Mouse (Mus musculus): Measurements from ENCODE around the gene Ogdh. TPM values are rescaled to one million over a fixed set of nuclear protein-coding genes. Genes with fewer than 3 reads are reported as not detected.

Ogdh gene
- polyA plus RNA-seq, 1 experiment, result 346 TPM

DNA sequence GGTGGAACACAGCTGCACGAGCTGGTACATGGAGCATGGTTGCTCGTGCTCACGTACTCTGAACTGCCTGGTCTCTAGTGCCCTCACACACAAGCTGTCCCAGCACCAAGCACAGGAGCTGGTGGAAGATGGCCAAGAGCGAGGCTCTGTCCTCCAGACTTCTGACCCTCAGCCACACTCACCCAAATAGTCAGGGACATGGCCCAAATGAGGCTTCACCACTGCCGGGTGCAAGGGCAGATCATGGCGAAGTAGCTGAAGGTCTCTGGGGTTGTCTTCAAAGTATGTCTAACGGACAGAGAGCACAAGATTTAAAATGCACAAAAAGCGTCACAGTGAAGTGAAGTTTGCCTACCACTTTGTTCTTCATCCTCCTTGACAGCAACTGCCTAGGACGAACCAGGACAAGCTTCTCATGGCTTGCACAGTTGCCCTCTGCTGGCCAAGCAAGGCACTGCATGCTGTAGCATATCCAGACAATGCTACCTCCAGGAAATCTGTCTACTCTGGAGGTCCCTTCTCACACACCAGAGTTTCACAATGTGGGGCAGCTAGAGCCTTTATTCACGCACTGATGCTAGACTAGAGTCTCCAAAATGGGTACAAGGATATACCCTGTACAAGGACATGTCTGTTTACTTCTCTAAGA lies 29.9 kb upstream of the Ogdh start:
- Histone ChIP-seq H3K4me3 (ENCODE audit: low read depth, low read length) (no peak overlapping the region), H3K27ac (ENCODE audit: insufficient read depth, low read depth, low read length) (no peak overlapping the region), H3K36me3 (ENCODE audit: control insufficient read depth, insufficient read depth, low read length) (peaks cover 61% of the 10 kb centered on the region), H3K4me1 (ENCODE audit: control insufficient read depth, insufficient read depth, insufficient read length, low read length) (peaks cover 6% of the 10 kb centered on the region), H3K27me3 (ENCODE audit: control insufficient read depth, insufficient read depth, low read length) (no peaks in the 10 kb centered on the region)
- TF ChIP-seq POLR2A (IDR thresholded peaks at IDR 0.05; ENCODE audit: low read depth, low read length) (no peak), CTCF (IDR thresholded peaks at IDR 0.05; ENCODE audit: extremely low read depth, insufficient read length, insufficient replicate concordance, low read depth, low read length) (peak; percentile 94; the same call in 1 of the 2 replicates)
- 73% methylated on average over 10 of the region's 10 CpGs for WGBS

- Histone ChIP-seq H3K4me1 (ENCODE audit: control insufficient read depth, insufficient read depth, insufficient read length, low read length) (peaks cover 4% of the 10 kb centered on the region), H3K27me3 (ENCODE audit: control insufficient read depth, insufficient read depth, low read length) (no peaks in the 10 kb centered on the region), H3K4me3 (ENCODE audit: low read depth, low read length) (peak overlapping the region; percentile 74), H3K36me3 (ENCODE audit: control insufficient read depth, insufficient read depth, low read length) (peaks cover 43% of the 10 kb centered on the region), H3K27ac (ENCODE audit: insufficient read depth, low read depth, low read length) (no peak overlapping the region)
- TF ChIP-seq CTCF (IDR thresholded peaks at IDR 0.05; ENCODE audit: extremely low read depth, insufficient read length, insufficient replicate concordance, low read depth, low read length) (no peak), POLR2A (IDR thresholded peaks at IDR 0.05; ENCODE audit: low read depth, low read length) (no peak)
- 50% methylated on average over 9 of the region's 9 CpGs for WGBS
Observed at GRCm38 (mm10) chr11:6266621-6267020, 24.8 kb upstream of the Ogdh start.

- no peaks in the 10 kb centered on the region for H3K27me3 ChIP-seq (ENCODE audit: control insufficient read depth, insufficient read depth, low read length)
- TF ChIP-seq POLR2A (IDR thresholded peaks at IDR 0.05; ENCODE audit: low read depth, low read length) (peak; percentile 91), CTCF (IDR thresholded peaks at IDR 0.05; ENCODE audit: extremely low read depth, insufficient read length, insufficient replicate concordance, low read depth, low read length) (no peak)
- H3K27ac ChIP-seq (ENCODE audit: insufficient read depth, low read depth, low read length), result peak within 1 kb of the TSS; percentile 89
- peaks cover 4% of the 10 kb centered on the region for H3K4me1 ChIP-seq (ENCODE audit: control insufficient read depth, insufficient read depth, insufficient read length, low read length)
- peak within 1 kb of the TSS; percentile 74 for H3K4me3 ChIP-seq (ENCODE audit: low read depth, low read length)
- H3K36me3 ChIP-seq (ENCODE audit: control insufficient read depth, insufficient read depth, low read length), result peaks cover 44% of the 10 kb centered on the region
- 1% methylated on average over 50 of the region's 50 CpGs for WGBS
Observed at GRCm38 (mm10) chr11:6267320-6268254, 23.8 kb upstream of the Ogdh start, which contains the start of gene Ddx56. Ddx56 (minus strand) TSS chr11:6267772.

DNA sequence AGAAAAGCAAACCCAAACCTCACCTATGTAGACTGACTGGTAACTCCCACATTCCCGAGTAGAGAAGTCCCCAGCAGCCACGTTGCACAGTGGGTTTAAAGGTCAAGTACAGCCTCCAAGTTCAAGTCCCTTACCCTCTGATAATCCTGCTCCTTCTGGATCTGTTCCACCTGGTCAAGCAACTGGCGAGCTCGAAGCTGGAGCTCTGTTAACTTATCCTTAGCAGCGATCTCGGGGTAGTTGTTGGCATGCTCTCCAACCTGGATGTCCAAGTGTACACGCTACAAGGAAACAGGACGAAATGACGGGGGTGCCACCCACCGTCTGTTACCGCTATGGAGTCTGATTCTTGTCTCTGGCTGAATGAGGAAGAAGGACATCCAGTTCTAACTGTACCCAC lies 17.8 kb upstream of the Ogdh start:
- no peaks in the 10 kb centered on the region for H3K27me3 ChIP-seq (ENCODE audit: control insufficient read depth, insufficient read depth, low read length)
- peaks cover 14% of the 10 kb centered on the region for H3K36me3 ChIP-seq (ENCODE audit: control insufficient read depth, insufficient read depth, low read length)
- peaks cover 4% of the 10 kb centered on the region; the same call in 1 of the 2 replicates for H3K4me1 ChIP-seq (ENCODE audit: control insufficient read depth, insufficient read depth, insufficient read length, low read length)
- peak overlapping the region; percentile 69 for H3K4me3 ChIP-seq (ENCODE audit: low read depth, low read length)
- peak overlapping the region; percentile 84 for H3K27ac ChIP-seq (ENCODE audit: insufficient read depth, low read depth, low read length)
- WGBS, result 10% methylated on average over 11 of the region's 11 CpGs
- TF ChIP-seq POLR2A (IDR thresholded peaks at IDR 0.05; ENCODE audit: low read depth, low read length) (peak; percentile 32; the same call in 1 of the 2 replicates), CTCF (IDR thresholded peaks at IDR 0.05; ENCODE audit: extremely low read depth, insufficient read length, insufficient replicate concordance, low read depth, low read length) (no peak)

DNA sequence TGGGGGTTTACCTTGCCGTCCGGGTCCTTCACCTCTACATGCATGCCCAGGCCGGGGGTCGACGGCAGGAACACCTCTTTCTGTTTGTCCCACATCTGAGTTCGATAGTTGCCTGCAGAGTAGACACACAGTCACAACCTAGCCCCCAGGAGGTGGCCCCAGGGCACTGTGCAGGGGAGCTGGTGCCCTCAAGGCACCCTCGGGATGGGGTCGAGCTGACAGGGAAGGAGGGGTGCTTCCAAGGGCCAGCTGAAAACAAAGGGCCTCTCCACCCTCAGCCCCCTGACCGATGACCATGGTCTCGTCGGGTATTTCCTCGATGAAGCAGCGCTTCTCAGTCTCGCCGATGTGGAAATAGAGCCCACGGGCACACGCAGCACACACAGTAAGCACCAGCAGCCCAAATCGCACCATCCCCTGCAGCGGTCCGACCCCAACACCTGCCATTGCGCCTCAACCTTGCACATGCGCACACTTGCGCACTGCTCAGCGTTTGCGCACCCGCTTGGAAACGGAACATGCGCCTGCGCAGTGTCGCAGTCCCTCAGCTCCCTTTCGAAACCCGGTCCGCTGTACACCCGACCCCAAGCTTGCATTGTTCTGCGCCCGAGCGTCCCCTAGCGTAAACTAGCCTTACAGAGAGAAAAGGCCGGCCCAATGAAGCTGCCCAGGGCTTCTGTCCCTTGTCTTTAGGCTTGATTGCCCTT lies 16.9 kb upstream of the Ogdh start, which contains the start of gene Tmed4:
TSS of gene Tmed4 (minus strand) at position 484 of the 707 bp plus-strand sequence.
- H3K36me3 ChIP-seq (ENCODE audit: control insufficient read depth, insufficient read depth, low read length), result peaks cover 14% of the 10 kb centered on the region
- peak within 1 kb of the TSS; percentile 84 for H3K27ac ChIP-seq (ENCODE audit: insufficient read depth, low read depth, low read length)
- WGBS, result under 1% methylated on average over 39 of the region's 39 CpGs
- H3K4me3 ChIP-seq (ENCODE audit: low read depth, low read length), result peak within 1 kb of the TSS; percentile 69
- peaks cover 4% of the 10 kb centered on the region; the same call in 1 of the 2 replicates for H3K4me1 ChIP-seq (ENCODE audit: control insufficient read depth, insufficient read depth, insufficient read length, low read length)
- TF ChIP-seq POLR2A (IDR thresholded peaks at IDR 0.05; ENCODE audit: low read depth, low read length) (peak; percentile 89), CTCF (IDR thresholded peaks at IDR 0.05; ENCODE audit: extremely low read depth, insufficient read length, insufficient replicate concordance, low read depth, low read length) (peak; percentile 64; the same call in 1 of the 2 replicates)
- no peaks in the 10 kb centered on the region for H3K27me3 ChIP-seq (ENCODE audit: control insufficient read depth, insufficient read depth, low read length)

DNA sequence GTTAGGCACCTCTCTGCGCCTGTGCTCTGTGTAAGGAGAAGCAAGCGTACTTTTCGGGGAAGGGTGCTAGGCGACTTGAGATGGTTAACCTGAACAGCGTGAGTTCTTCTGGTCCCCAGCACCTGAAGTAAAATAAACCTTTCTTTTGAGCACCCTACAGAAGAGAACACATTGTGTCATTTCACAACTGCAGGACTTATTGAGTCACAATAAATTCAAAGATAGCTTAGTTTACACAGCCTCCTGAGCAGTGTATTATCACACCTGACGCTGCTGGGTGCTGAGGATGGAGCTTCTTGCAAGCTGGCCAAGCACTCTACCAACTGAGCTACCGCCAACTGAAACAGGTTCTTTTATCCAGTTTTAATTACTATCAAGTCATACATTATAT lies 16.3 kb upstream of the Ogdh start:
- Histone ChIP-seq H3K27ac (ENCODE audit: insufficient read depth, low read depth, low read length) (peak overlapping the region; percentile 28; the same call in 1 of the 2 replicates), H3K27me3 (ENCODE audit: control insufficient read depth, insufficient read depth, low read length) (no peaks in the 10 kb centered on the region), H3K4me3 (ENCODE audit: low read depth, low read length) (peak overlapping the region; percentile 69), H3K36me3 (ENCODE audit: control insufficient read depth, insufficient read depth, low read length) (peaks cover 14% of the 10 kb centered on the region), H3K4me1 (ENCODE audit: control insufficient read depth, insufficient read depth, insufficient read length, low read length) (peaks cover 4% of the 10 kb centered on the region; the same call in 1 of the 2 replicates)
- TF ChIP-seq POLR2A (IDR thresholded peaks at IDR 0.05; ENCODE audit: low read depth, low read length), result no peak
- no peak for TF ChIP-seq CTCF (IDR thresholded peaks at IDR 0.05; ENCODE audit: extremely low read depth, insufficient read length, insufficient replicate concordance, low read depth, low read length)
- WGBS, result 22% methylated on average over 7 of the region's 7 CpGs
